Mouse (Mus musculus) lung, embryonic 16.5 days (tissue): ENCODE results near the gene Krtap10-10. TPM values are rescaled to one million over a fixed set of nuclear protein-coding genes. Genes with fewer than 3 reads are reported as not detected.

Source experiments
- ATAC-seq: fragments of 200-750 bp; cut with Nextera tagmentation; 2 replicates; pipeline ENCODE4 v1.8.0; 2017; ENCODE audit warnings: low read depth, mild to moderate bottlenecking, moderate library complexity
- H3K27ac ChIP-seq: fragments of 300-500 bp; sonication (generic); 2 replicates; pipeline ENCODE4 v1.5.1; 2014; ENCODE audit warnings: mild to moderate bottlenecking, control low read depth, low read length
- H3K27me3 ChIP-seq: fragments of 300-500 bp; sonication (generic); 2 replicates; pipeline ENCODE4 v1.6.1; 2014; ENCODE audit warnings: low read depth, low read length, mixed read lengths; ENCODE audit not compliant: control insufficient read depth, insufficient read depth
- H3K36me3 ChIP-seq: fragments of 300-500 bp; sonication (generic); 2 replicates; pipeline ENCODE4 v1.6.1; 2014; ENCODE audit warnings: low read length; ENCODE audit not compliant: control insufficient read depth, insufficient read depth
- H3K4me1 ChIP-seq: fragments of 300-500 bp; sonication (generic); replicated peaks from 2 replicates; pipeline ENCODE4 v1.6.1; 2014; ENCODE audit warnings: low read length, mixed read lengths; ENCODE audit not compliant: control insufficient read depth, insufficient read depth
- H3K4me2 ChIP-seq: fragments of 300-500 bp; sonication (generic); 2 replicates; pipeline ENCODE4 v1.6.1; 2014; ENCODE audit warnings: low read depth, low read length, control low read depth
- H3K4me3 ChIP-seq: fragments of 300-500 bp; sonication (generic); 2 replicates; pipeline ENCODE4 v1.5.1; 2014; ENCODE audit warnings: mild to moderate bottlenecking, low read length, control low read depth
- H3K9ac ChIP-seq: fragments of 300-500 bp; sonication (generic); 2 replicates; pipeline ENCODE4 v1.6.1; 2014; ENCODE audit warnings: low read length, control low read depth
- H3K9me3 ChIP-seq: fragments of 300-500 bp; sonication (generic); 2 replicates; pipeline ENCODE4 v1.6.1; 2016; ENCODE audit warnings: low read length; ENCODE audit not compliant: control insufficient read depth
- WGBS: fragments of 180-500 bp; shearing (Covaris S2); extraction: QIAGEN DNeasy Blood & Tissue Kit; methylation state at CpG from one replicate; pipeline ENCODE4 v1.1.7; 2014; 5-methylcytosine and 5-hydroxymethylcytosine counted together
- polyA plus RNA-seq: library from polyadenylated mRNA; unstranded; fragments of >200 nt; fragmentation: Nextera tagmentation; extraction: Ambion mirVana; gene quantifications from 2 replicates; pipeline ENCODE4 v1.2.1, GENCODE M21; 2015

Krtap10-10 gene
- polyA plus RNA-seq, 1 experiment from 2014 or later, result not detected

GRCm38 (mm10) chr10:77852559-77852958 lies 16.8 kb downstream of the Krtap10-10 start, which contains the start of gene Gm10318:
Gene Gm10318, plus strand, starts transcription at chr10:77852859.
- no peaks in the 10 kb centered on the region; the same call in 1 of the 2 replicates for H3K27me3 ChIP-seq

GRCm38 (mm10) chr10:77861675-77862074 lies 25.9 kb downstream of the Krtap10-10 start, which contains the start of gene Gm3285:
Gene Gm3285, plus strand, starts transcription at chr10:77861975.
- no peak within 1 kb of the TSS for H3K4me2 ChIP-seq
- no peak within 1 kb of the TSS for H3K27ac ChIP-seq
- no peaks in the 10 kb centered on the region for H3K27me3 ChIP-seq
- H3K36me3 ChIP-seq, result no peaks in the 10 kb centered on the region
- no peak within 1 kb of the TSS for H3K4me3 ChIP-seq
- no peaks in the 10 kb centered on the region for H3K9me3 ChIP-seq
- no peak within 1 kb of the TSS for H3K9ac ChIP-seq
- 37% methylated on average over 7 of the region's 7 CpGs for WGBS
- no peaks in the 10 kb centered on the region for H3K4me1 ChIP-seq
- ATAC-seq, result no peak

More at GRCm38 (mm10) chr10:77852559-77852958, 16.8 kb downstream of the Krtap10-10 start, which contains the start of gene Gm10318:
- Histone ChIP-seq H3K9me3 (no peaks in the 10 kb centered on the region), H3K36me3 (no peaks in the 10 kb centered on the region), H3K4me3 (no peak within 1 kb of the TSS), H3K27ac (no peak within 1 kb of the TSS), H3K9ac (no peak within 1 kb of the TSS), H3K4me2 (no peak within 1 kb of the TSS), H3K4me1 (no peaks in the 10 kb centered on the region)
- no peak for ATAC-seq
- 52% methylated on average over 9 of the region's 9 CpGs for WGBS

DNA sequence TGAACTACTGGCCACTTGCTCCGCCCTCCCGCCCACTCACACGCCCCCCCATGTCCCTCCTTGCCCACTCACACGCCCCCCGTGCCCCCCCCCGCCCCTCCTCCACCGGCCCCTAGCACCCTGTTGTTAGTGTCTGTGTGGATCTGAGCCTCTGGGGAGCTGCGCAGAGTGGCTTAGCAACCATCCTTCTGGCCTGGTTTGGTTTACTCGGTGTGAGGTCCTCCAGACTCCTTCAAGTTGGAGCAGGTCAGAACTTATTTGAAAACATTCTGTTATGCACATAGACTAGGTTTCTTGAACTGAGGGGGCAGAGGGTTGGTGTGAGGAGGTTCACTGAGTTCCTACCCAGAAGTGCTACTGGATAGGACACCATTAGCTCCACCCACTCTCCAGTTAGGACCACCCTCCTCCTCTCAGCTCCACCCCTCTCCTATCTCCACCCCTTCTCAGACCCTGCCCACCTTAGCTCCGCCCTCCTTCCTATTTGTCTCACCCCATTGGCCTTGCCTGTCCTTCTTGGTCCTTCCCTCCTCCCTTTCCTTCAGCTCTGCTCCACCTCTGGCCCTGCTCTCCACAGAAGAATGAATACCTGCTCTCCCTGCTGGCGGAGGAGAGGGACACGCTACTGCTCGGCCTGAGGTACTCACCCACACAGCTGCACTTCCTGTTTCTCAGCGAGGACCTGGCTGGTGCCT lies 28.5 kb downstream of the Krtap10-10 start:
- peak; percentile 86 for ATAC-seq
- no peaks in the 10 kb centered on the region for H3K36me3 ChIP-seq
- H3K4me3 ChIP-seq, result no peak overlapping the region; the same call in 1 of the 2 replicates
- H3K4me1 ChIP-seq, result no peaks in the 10 kb centered on the region
- WGBS, result 24% methylated on average over 14 of the region's 14 CpGs
- no peak overlapping the region for H3K27ac ChIP-seq
- no peaks in the 10 kb centered on the region for H3K9me3 ChIP-seq
- H3K9ac ChIP-seq, result no peak overlapping the region
- H3K27me3 ChIP-seq, result no peaks in the 10 kb centered on the region
- H3K4me2 ChIP-seq, result peak overlapping the region; percentile 33; the same call in 1 of the 2 replicates

DNA sequence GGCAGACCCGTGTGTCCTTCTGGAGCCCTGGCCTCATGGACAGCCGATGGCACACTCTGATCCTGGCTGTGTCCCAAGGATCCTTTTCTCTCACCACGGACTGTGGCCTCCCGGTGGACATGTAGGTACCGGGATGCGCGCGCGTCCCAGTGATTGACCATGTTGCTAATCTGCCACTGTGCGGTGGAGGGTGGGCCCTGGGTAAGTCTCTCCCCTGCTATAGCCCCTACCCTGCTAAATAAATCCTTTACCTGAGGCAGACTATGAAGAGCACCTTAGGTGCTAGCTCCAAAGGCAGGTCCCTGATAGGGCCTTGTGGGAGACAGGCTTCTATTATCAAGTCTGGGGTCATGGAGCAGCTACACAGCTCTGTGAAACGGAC lies 29.0 kb downstream of the Krtap10-10 start:
- Histone ChIP-seq H3K9ac (no peak overlapping the region), H3K27ac (no peak overlapping the region), H3K9me3 (no peaks in the 10 kb centered on the region), H3K4me2 (peak overlapping the region; percentile 33; the same call in 1 of the 2 replicates), H3K4me1 (no peaks in the 10 kb centered on the region), H3K4me3 (no peak overlapping the region; the same call in 1 of the 2 replicates), H3K36me3 (no peaks in the 10 kb centered on the region), H3K27me3 (no peaks in the 10 kb centered on the region)
- WGBS, result 30% methylated on average over 11 of the region's 11 CpGs
- no peak for ATAC-seq

GRCm38 (mm10) chr10:77867546-77867945 lies 31.8 kb downstream of the Krtap10-10 start:
- no peak for ATAC-seq
- no peak overlapping the region for H3K9ac ChIP-seq
- H3K4me3 ChIP-seq, result no peak overlapping the region
- H3K36me3 ChIP-seq, result no peaks in the 10 kb centered on the region
- H3K27me3 ChIP-seq, result no peaks in the 10 kb centered on the region
- H3K4me2 ChIP-seq, result no peak overlapping the region
- H3K27ac ChIP-seq, result no peak overlapping the region
- H3K4me1 ChIP-seq, result no peaks in the 10 kb centered on the region; the same call in 1 of the 2 replicates
- no peaks in the 10 kb centered on the region for H3K9me3 ChIP-seq
- WGBS, result 7% methylated on average over 1 of the region's 1 CpGs

GRCm38 (mm10) chr10:77869651-77870050 lies 33.9 kb downstream of the Krtap10-10 start:
- H3K4me2 ChIP-seq, result no peak overlapping the region
- WGBS, result 57% methylated on average over 7 of the region's 7 CpGs
- ATAC-seq, result peak; percentile 89
- H3K9me3 ChIP-seq, result no peaks in the 10 kb centered on the region
- H3K9ac ChIP-seq, result no peak overlapping the region
- H3K36me3 ChIP-seq, result no peaks in the 10 kb centered on the region
- H3K4me3 ChIP-seq, result no peak overlapping the region
- no peaks in the 10 kb centered on the region; the same call in 1 of the 2 replicates for H3K4me1 ChIP-seq
- H3K27ac ChIP-seq, result no peak overlapping the region
- no peaks in the 10 kb centered on the region for H3K27me3 ChIP-seq

- Histone ChIP-seq H3K9me3 (no peaks in the 10 kb centered on the region), H3K9ac (no peak overlapping the region), H3K4me2 (no peak overlapping the region), H3K36me3 (no peaks in the 10 kb centered on the region), H3K27me3 (no peaks in the 10 kb centered on the region), H3K4me3 (no peak overlapping the region), H3K27ac (no peak overlapping the region), H3K4me1 (0 out of 2 replicates have a peak, but pooled peaks cover 2% of the 10 kb centered on the region)
- WGBS, result 59% methylated on average over 6 of the region's 6 CpGs
- ATAC-seq, result no peak
Observed at GRCm38 (mm10) chr10:77878985-77879384, 43.2 kb downstream of the Krtap10-10 start.

- H3K9ac ChIP-seq, result no peak overlapping the region
- no peak overlapping the region for H3K27ac ChIP-seq
- no peaks in the 10 kb centered on the region for H3K4me1 ChIP-seq
- H3K4me3 ChIP-seq, result no peak overlapping the region
- no peaks in the 10 kb centered on the region for H3K9me3 ChIP-seq
- 79% methylated on average over 3 of the region's 3 CpGs for WGBS
- no peaks in the 10 kb centered on the region for H3K27me3 ChIP-seq
- no peak for ATAC-seq
- H3K36me3 ChIP-seq, result no peaks in the 10 kb centered on the region
- H3K4me2 ChIP-seq, result no peak overlapping the region
Observed at GRCm38 (mm10) chr10:77880305-77880704, 44.6 kb downstream of the Krtap10-10 start.

DNA sequence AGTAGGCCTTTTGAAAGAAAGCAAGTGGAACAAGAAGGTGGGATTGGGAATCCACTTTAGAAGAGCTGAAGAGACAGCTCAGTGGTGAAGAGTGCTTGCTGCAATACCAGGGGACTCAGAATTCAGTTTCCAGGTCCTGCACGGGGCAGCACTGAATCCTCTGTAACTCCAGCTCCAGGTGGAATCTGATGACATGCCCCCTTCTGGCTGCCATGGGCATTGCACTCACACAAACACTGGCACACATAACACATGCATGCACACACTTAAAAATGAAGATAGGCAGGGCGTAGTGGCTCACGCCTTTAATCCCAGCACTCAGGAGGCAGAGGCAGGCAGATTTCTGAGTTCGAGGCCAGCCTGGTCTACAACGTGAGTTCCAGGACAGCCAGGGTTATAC lies 46.8 kb downstream of the Krtap10-10 start:
- Histone ChIP-seq H3K4me2 (no peak overlapping the region), H3K36me3 (no peaks in the 10 kb centered on the region), H3K27me3 (no peaks in the 10 kb centered on the region), H3K4me1 (no peaks in the 10 kb centered on the region), H3K4me3 (no peak overlapping the region), H3K9ac (no peak overlapping the region), H3K9me3 (no peaks in the 10 kb centered on the region), H3K27ac (no peak overlapping the region)
- no peak for ATAC-seq
- WGBS, result 82% methylated on average over 5 of the region's 5 CpGs
